Mouse (Mus musculus): ENCODE results near the gene Thap4. TPM values are rescaled to one million over a fixed set of nuclear protein-coding genes. Genes with fewer than 3 reads are reported as not detected.
"Not testable (repeated sequence)": the region's sequence is repeated elsewhere in the genome, so short reads cannot be mapped to it uniquely, and the experiment has no call there.

The Thap4 gene
- polyA plus RNA-seq, 1 experiment: 37.1 TPM

GRCm38 (mm10) chr1:93776686-93777085 is 22.0 kb upstream of the Thap4 start:
- H3K4me3 ChIP-seq (ENCODE audit: insufficient read depth, low read length): no peak overlapping the region
- H3K4me1 ChIP-seq (ENCODE audit: control insufficient read depth, insufficient read depth, low read length): no peaks in the 10 kb centered on the region
- no peak overlapping the region for H3K27ac ChIP-seq (ENCODE audit: insufficient read depth, low read length)
- TF ChIP-seq CTCF (IDR thresholded peaks at IDR 0.05; ENCODE audit: extremely low read depth, insufficient read depth, low read length) (no peak), POLR2A (IDR thresholded peaks at IDR 0.05; ENCODE audit: extremely low read depth, insufficient read depth, low read length) (no peak)

- Histone ChIP-seq H3K27ac (ENCODE audit: insufficient read depth, low read length) (no peak overlapping the region), H3K4me3 (ENCODE audit: insufficient read depth, low read length) (no peak overlapping the region), H3K4me1 (ENCODE audit: control insufficient read depth, insufficient read depth, low read length) (no peaks in the 10 kb centered on the region)
- no peak for TF ChIP-seq POLR2A (IDR thresholded peaks at IDR 0.05; ENCODE audit: extremely low read depth, insufficient read depth, low read length)
- TF ChIP-seq CTCF (IDR thresholded peaks at IDR 0.05; ENCODE audit: extremely low read depth, insufficient read depth, low read length): no peak
These were observed 15.2 kb upstream of the Thap4 start for GRCm38 (mm10) chr1:93769901-93770300.

GRCm38 (mm10) chr1:93767600-93767999 is 12.9 kb upstream of the Thap4 start:
- H3K4me1 ChIP-seq (ENCODE audit: control insufficient read depth, insufficient read depth, low read length): no peaks in the 10 kb centered on the region
- H3K27ac ChIP-seq (ENCODE audit: insufficient read depth, low read length): no peak overlapping the region
- no peak overlapping the region for H3K4me3 ChIP-seq (ENCODE audit: insufficient read depth, low read length)
- TF ChIP-seq POLR2A (IDR thresholded peaks at IDR 0.05; ENCODE audit: extremely low read depth, insufficient read depth, low read length) (no peak), CTCF (IDR thresholded peaks at IDR 0.05; ENCODE audit: extremely low read depth, insufficient read depth, low read length) (no peak)

- H3K4me1 ChIP-seq (ENCODE audit: control insufficient read depth, insufficient read depth, low read length): no peaks in the 10 kb centered on the region
- H3K4me3 ChIP-seq (ENCODE audit: insufficient read depth, low read length): no peak overlapping the region
- TF ChIP-seq CTCF (IDR thresholded peaks at IDR 0.05; ENCODE audit: extremely low read depth, insufficient read depth, low read length): no peak
- H3K27ac ChIP-seq (ENCODE audit: insufficient read depth, low read length): no peak overlapping the region
These were observed 10.4 kb upstream of the Thap4 start for GRCm38 (mm10) chr1:93764871-93765591.

DNA sequence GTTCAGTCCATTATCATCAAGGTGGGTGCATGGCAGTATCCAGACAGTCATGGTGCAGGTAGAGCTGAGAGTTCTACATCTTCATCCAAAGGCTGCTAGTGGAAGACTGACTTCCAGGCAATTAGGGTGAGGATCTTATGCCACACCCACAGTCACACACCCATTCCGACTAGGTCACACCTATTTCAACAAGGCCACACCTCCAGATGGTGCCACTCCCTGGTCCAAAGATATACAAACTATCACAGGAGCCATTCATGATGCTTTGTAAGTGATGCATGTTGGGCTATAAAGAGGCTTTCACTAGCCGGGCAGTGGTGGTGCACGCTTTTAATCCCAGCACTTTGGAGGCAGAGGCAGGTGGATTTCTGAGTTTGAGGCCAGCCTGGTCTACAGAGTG is 8.9 kb upstream of the Thap4 start:
- not testable (repeated sequence) for H3K4me3 ChIP-seq (ENCODE audit: insufficient read depth, low read length); H3K27ac ChIP-seq (ENCODE audit: insufficient read depth, low read length); H3K4me1 ChIP-seq (ENCODE audit: control insufficient read depth, insufficient read depth, low read length)

- no peak for TF ChIP-seq POLR2A (IDR thresholded peaks at IDR 0.05; ENCODE audit: extremely low read depth, insufficient read depth, low read length)
- TF ChIP-seq CTCF (IDR thresholded peaks at IDR 0.05; ENCODE audit: extremely low read depth, insufficient read depth, low read length): no peak
These were observed 5.4 kb upstream of the Thap4 start for GRCm38 (mm10) chr1:93760076-93760475.

DNA sequence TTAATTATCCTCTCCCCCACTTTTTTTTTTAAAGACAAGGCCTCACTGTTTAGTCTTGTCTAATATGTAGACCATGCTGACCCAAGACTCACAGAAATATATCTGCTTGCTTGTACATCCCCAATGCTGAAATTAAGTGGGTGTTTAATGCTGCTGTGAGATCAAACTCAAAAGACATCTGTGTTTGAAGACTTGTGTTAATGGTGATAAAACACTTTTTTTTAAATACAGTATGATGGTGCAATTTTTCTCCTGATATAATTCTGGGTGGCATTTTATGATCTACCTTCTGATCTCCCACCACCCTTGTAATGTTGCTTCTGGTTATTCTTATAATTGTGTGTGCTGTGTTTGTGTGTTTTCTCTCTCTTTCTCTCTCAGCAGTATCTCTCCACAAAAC is 1.5 kb upstream of the Thap4 start:
- Histone ChIP-seq H3K27ac (ENCODE audit: insufficient read depth, low read length) (no peak overlapping the region), H3K4me3 (ENCODE audit: insufficient read depth, low read length) (0 out of 2 replicates have a peak overlapping the region, but pooled peaks have one; percentile 95), H3K4me1 (ENCODE audit: control insufficient read depth, insufficient read depth, low read length) (peaks cover 2% of the 10 kb centered on the region)
- no peak for TF ChIP-seq CTCF (IDR thresholded peaks at IDR 0.05; ENCODE audit: extremely low read depth, insufficient read depth, low read length)
- TF ChIP-seq POLR2A (IDR thresholded peaks at IDR 0.05; ENCODE audit: extremely low read depth, insufficient read depth, low read length): no peak

More at GRCm38 (mm10) chr1:93760076-93760475, 5.4 kb upstream of the Thap4 start:
- Histone ChIP-seq H3K27ac (ENCODE audit: insufficient read depth, low read length) (no peak overlapping the region), H3K4me1 (ENCODE audit: control insufficient read depth, insufficient read depth, low read length) (peaks cover 2% of the 10 kb centered on the region; the same call in 1 of the 2 replicates), H3K4me3 (ENCODE audit: insufficient read depth, low read length) (no peak overlapping the region)

DNA sequence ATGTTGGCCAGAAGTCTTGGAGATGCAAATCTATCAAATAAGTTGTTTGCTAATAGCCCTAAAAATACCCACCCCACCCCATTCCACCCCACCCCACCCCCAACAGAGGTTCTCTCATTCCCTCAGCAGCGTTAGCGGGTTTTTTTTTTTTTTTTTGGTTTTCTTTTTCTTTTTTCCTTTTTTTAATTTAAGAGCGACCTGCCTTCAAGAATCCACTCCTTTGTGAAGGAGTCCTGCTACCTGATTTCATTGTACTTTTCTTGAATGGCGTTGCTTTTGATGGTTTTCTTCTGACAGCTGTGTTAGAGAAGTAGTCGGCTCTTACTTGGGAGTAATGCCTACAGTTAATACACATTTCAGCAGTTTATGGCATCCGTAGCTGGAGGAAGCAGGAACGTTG is 954 bp upstream of the Thap4 start:
- TF ChIP-seq CTCF (IDR thresholded peaks at IDR 0.05; ENCODE audit: extremely low read depth, insufficient read depth, low read length): no peak
- no peak for TF ChIP-seq POLR2A (IDR thresholded peaks at IDR 0.05; ENCODE audit: extremely low read depth, insufficient read depth, low read length)
- H3K27ac ChIP-seq (ENCODE audit: insufficient read depth, low read length): no peak overlapping the region
- H3K4me1 ChIP-seq (ENCODE audit: control insufficient read depth, insufficient read depth, low read length): peaks cover 2% of the 10 kb centered on the region

GRCm38 (mm10) chr1:93755291-93755610 is 587 bp upstream of the Thap4 start:
- Histone ChIP-seq H3K4me3 (ENCODE audit: insufficient read depth, low read length) (peak overlapping the region; percentile 95), H3K4me1 (ENCODE audit: control insufficient read depth, insufficient read depth, low read length) (peaks cover 2% of the 10 kb centered on the region), H3K27ac (ENCODE audit: insufficient read depth, low read length) (peak overlapping the region; percentile 51; the same call in 1 of the 2 replicates)
- TF ChIP-seq POLR2A (IDR thresholded peaks at IDR 0.05; ENCODE audit: extremely low read depth, insufficient read depth, low read length): no peak
- TF ChIP-seq CTCF (IDR thresholded peaks at IDR 0.05; ENCODE audit: extremely low read depth, insufficient read depth, low read length): no peak

More for the DNA sequence above, 954 bp upstream of the Thap4 start:
- H3K4me3 ChIP-seq (ENCODE audit: insufficient read depth, low read length): peak overlapping the region; percentile 95

GRCm38 (mm10) chr1:93753911-93754572 is 622 bp downstream of the Thap4 start:
- H3K27ac ChIP-seq (ENCODE audit: insufficient read depth, low read length): peak overlapping the region; percentile 32; the same call in 1 of the 2 replicates

More at GRCm38 (mm10) chr1:93753911-93754572, 622 bp downstream of the Thap4 start:
- peak overlapping the region; percentile 95 for H3K4me3 ChIP-seq (ENCODE audit: insufficient read depth, low read length)
- H3K4me1 ChIP-seq (ENCODE audit: control insufficient read depth, insufficient read depth, low read length): peaks cover 2% of the 10 kb centered on the region
- TF ChIP-seq POLR2A (IDR thresholded peaks at IDR 0.05; ENCODE audit: extremely low read depth, insufficient read depth, low read length) (no peak), CTCF (IDR thresholded peaks at IDR 0.05; ENCODE audit: extremely low read depth, insufficient read depth, low read length) (no peak)

Measured in cortical plate, adult 2 months (tissue).